Mouse (Mus musculus) olfactory bulb, adult 2 months (tissue): ENCODE measurements around the gene Aoc3.

Experiments used
- CTCF ChIP-seq: fragments of 200-500 bp; IDR thresholded peaks from 2 replicates; pipeline ENCODE4 v1.5.1; 2012; ENCODE audit warnings: low read depth, mild to moderate bottlenecking, low read length, moderate library complexity; ENCODE audit not compliant: insufficient read depth
- POLR2A ChIP-seq: fragments of 200-500 bp; IDR thresholded peaks from 2 replicates; pipeline ENCODE4 v1.6.1; 2012; ENCODE audit warnings: mild to moderate bottlenecking, low read depth, low read length, moderate library complexity; ENCODE audit not compliant: insufficient read depth

DNA sequence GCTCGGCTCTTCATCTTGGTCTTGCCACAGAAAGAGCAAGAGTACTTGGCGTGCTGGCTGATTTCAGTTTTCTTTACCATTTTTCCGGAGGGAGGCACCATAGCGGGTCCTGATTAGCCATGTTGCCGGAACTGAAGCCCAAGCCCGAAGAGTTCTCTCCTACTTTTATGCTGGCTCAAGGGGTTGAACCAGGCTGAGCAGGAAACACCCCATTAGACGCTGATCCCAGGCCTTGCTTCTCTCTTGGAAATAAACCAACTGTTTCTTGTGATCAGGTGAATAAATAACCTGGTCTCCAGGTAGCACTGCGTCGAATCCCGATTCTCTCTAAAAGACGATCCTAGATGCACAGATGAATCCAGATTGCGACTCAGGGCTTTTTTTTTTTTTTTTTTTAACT lies 23.0 kb downstream of the Aoc3 start:
- TF ChIP-seq POLR2A (no peak), CTCF (no peak)
